Mouse (Mus musculus) cortical plate, adult 2 months (tissue): Measurements from ENCODE around the gene Adcy9. TPM values are rescaled to one million over a fixed set of nuclear protein-coding genes. Genes with fewer than 3 reads are reported as not detected.

Source experiments
- H3K27ac ChIP-seq: fragments of 200-500 bp; 2 replicates; pipeline ENCODE4 v1.5.1; 2012; ENCODE audit warnings: low read length, control low read depth, inconsistent platforms; ENCODE audit not compliant: insufficient read depth
- H3K4me1 ChIP-seq: fragments of 200-500 bp; 2 replicates; pipeline ENCODE4 v1.6.1; 2011; ENCODE audit warnings: low read length; ENCODE audit not compliant: control insufficient read depth, insufficient read depth
- H3K4me3 ChIP-seq: fragments of 200-500 bp; 2 replicates; pipeline ENCODE4 v1.5.1; 2011; ENCODE audit warnings: mild to moderate bottlenecking, low read length, control low read depth; ENCODE audit not compliant: insufficient read depth
- CTCF ChIP-seq: fragments of 200-500 bp; IDR thresholded peaks from 2 replicates; pipeline ENCODE4 v1.5.1; 2011; ENCODE audit warnings: mild to moderate bottlenecking, control low read depth, low read length; ENCODE audit not compliant: insufficient read depth; ENCODE audit errors: extremely low read depth
- POLR2A ChIP-seq: fragments of 200-500 bp; IDR thresholded peaks from 2 replicates; pipeline ENCODE4 v1.6.1; 2011; ENCODE audit warnings: mild to moderate bottlenecking, low read length, control low read depth; ENCODE audit not compliant: insufficient read depth; ENCODE audit errors: extremely low read depth
- polyA plus RNA-seq: library from polyadenylated mRNA; depleted of rRNA; stranded (reverse); fragments of >200 nt; gene quantifications from 2 replicates; pipeline ENCODE4 v1.2.3, GENCODE M21; 2012

Adcy9 gene
- polyA plus RNA-seq, 1 experiment = 29.7 TPM

- Histone ChIP-seq H3K4me3 (peak overlapping the region; percentile 77), H3K4me1 (peaks cover 3% of the 10 kb centered on the region), H3K27ac (peak overlapping the region; percentile 96)
- no peak for TF ChIP-seq POLR2A
- TF ChIP-seq CTCF = no peak
Measured at GRCm38 (mm10) chr16:4419546-4420297, 576 bp downstream of the Adcy9 start.

DNA sequence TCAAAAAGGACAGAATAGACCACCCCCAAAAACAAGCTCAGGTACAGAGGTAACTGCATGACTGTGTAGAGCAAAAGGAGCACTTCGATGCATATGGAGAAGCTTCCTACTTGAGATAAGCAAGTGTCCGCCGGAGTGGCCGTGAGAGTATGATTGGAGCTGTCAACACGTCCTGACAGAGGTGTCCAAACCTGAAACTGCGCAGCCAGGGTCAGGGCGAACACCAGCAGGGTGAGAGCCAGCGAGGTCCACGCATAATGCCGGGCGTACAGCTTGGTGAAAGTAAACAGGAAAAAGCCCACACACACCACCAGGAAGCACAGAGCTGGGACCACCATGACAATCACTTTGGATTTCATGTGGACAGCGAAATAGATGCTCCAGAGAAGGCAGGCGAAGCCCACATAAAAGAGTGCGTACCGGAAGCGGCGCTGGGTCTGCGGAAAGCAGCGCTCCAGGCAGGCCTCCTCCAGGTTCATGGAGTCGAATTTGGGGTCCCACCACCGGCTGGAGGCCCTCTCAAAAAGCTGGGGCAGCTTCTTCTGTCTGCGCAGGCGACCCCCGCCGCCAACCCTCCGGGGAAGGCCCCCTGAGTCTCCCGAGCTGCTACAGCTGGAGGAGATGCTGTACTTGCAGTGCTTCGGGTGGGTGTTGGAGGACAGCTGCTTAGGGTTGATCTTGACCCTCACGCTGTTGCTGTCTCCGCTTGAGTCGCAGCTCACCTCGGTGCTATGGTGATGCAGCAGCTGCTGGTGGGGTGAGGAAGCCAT, 1.3 kb downstream of the Adcy9 start:
- H3K4me3 ChIP-seq = peak overlapping the region; percentile 77
- TF ChIP-seq POLR2A (no peak), CTCF (no peak)
- H3K4me1 ChIP-seq = peaks cover 5% of the 10 kb centered on the region
- H3K27ac ChIP-seq = peak overlapping the region; percentile 96; the same call in 1 of the 2 replicates

- Histone ChIP-seq H3K27ac (no peak overlapping the region), H3K4me1 (peaks cover 7% of the 10 kb centered on the region), H3K4me3 (peak overlapping the region; percentile 77)
- no peak for TF ChIP-seq CTCF
- no peak for TF ChIP-seq POLR2A
Measured at GRCm38 (mm10) chr16:4418072-4418471, 2.2 kb downstream of the Adcy9 start.

- peak overlapping the region; percentile 77 for H3K4me3 ChIP-seq
- TF ChIP-seq CTCF (no peak), POLR2A (no peak)
- no peak overlapping the region for H3K27ac ChIP-seq
- peaks cover 8% of the 10 kb centered on the region for H3K4me1 ChIP-seq
Measured at GRCm38 (mm10) chr16:4417455-4417854, 2.8 kb downstream of the Adcy9 start.

- TF ChIP-seq CTCF = no peak
- no peak for TF ChIP-seq POLR2A
- Histone ChIP-seq H3K27ac (no peak overlapping the region), H3K4me1 (peaks cover 14% of the 10 kb centered on the region), H3K4me3 (peak overlapping the region; percentile 77)
Measured at GRCm38 (mm10) chr16:4414881-4415585, 5.3 kb downstream of the Adcy9 start.

- Histone ChIP-seq H3K27ac (no peak overlapping the region), H3K4me3 (peak overlapping the region; percentile 77), H3K4me1 (peaks cover 14% of the 10 kb centered on the region)
- TF ChIP-seq CTCF (no peak), POLR2A (no peak)
Measured at GRCm38 (mm10) chr16:4413988-4414880, 6.1 kb downstream of the Adcy9 start.

DNA sequence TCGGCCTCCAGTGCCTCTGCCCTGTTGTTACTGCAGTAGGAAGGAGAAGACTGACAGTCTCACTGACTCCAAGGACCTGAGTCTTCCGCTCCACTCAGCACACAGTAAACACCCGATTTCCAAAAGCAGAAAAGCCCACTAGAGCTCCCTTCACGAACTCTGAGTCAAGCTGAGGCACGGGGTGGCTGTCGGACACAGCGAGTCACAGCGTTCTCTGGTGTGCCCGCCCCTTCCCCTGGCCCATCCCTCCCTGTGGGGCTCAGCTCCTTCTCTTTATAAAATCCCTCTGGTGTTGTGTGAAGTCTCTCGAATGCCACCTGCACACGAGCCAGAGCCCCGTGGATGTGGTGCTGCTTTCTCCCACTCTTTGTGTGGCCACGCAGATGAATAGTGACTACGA, 7.0 kb downstream of the Adcy9 start:
- peak overlapping the region; percentile 77 for H3K4me3 ChIP-seq
- no peak overlapping the region for H3K27ac ChIP-seq
- peaks cover 14% of the 10 kb centered on the region for H3K4me1 ChIP-seq
- TF ChIP-seq CTCF = no peak
- TF ChIP-seq POLR2A = no peak

DNA sequence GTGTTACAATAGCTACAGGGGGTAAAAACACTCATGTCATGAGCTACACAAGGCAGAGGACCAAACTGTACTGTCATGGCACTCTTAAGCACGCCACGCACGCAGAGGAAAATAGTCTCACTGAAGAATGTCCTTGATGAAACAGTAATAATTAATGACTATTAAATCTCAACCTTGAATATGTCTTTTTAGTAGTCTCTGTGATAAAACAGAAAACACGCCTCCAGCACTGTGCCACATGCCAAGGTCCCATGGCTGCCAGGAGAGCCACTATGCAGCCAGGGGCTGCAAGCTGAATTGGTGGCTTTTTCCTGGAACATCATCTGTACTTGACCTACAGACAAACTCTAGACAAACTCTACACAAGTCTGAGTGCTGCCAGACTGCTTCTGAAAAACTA, 8.0 kb downstream of the Adcy9 start:
- peaks cover 14% of the 10 kb centered on the region for H3K4me1 ChIP-seq
- no peak overlapping the region for H3K4me3 ChIP-seq
- no peak for TF ChIP-seq POLR2A
- TF ChIP-seq CTCF = no peak
- no peak overlapping the region for H3K27ac ChIP-seq

- TF ChIP-seq POLR2A (no peak), CTCF (no peak)
- Histone ChIP-seq H3K27ac (no peak overlapping the region), H3K4me3 (no peak overlapping the region), H3K4me1 (peaks cover 16% of the 10 kb centered on the region)
Measured at GRCm38 (mm10) chr16:4411296-4411695, 9.0 kb downstream of the Adcy9 start.

- no peak for TF ChIP-seq POLR2A
- H3K4me3 ChIP-seq = no peak overlapping the region
- no peak overlapping the region for H3K27ac ChIP-seq
- H3K4me1 ChIP-seq = peaks cover 15% of the 10 kb centered on the region; the same call in 1 of the 2 replicates
Measured at GRCm38 (mm10) chr16:4407536-4407935, 12.8 kb downstream of the Adcy9 start.
